Mouse (Mus musculus): ENCODE data around the gene Olfr1354. TPM values are rescaled to one million over a fixed set of nuclear protein-coding genes. Genes with fewer than 3 reads are reported as not detected.
"Not testable (repeated sequence)": the region's sequence is repeated elsewhere in the genome, so short reads cannot be mapped to it uniquely, and the experiment has no call there.

The Olfr1354 gene
- not detected for total RNA-seq (2021)
- long read RNA-seq, experiment 1: 0 reads
- long read RNA-seq, experiment 2: 0 reads

GRCm38 (mm10) chr10:78912871-78913270 is at the start of gene Olfr1354:
Olfr1354 (plus strand) TSS chr10:78913171.
- DNase-seq: not testable (repeated sequence)

GRCm38 (mm10) chr10:78875240-78875639 is 37.7 kb upstream of the Olfr1354 start, which contains the start of gene Olfr1355:
Olfr1355 (plus strand) TSS chr10:78875540.
- no peak for DNase-seq

GRCm38 (mm10) chr10:78950336-78950735 is 37.4 kb downstream of the Olfr1354 start, which contains the start of gene Olfr8:
Olfr8 (plus strand) TSS chr10:78950636.
- not testable (repeated sequence) for DNase-seq

GRCm38 (mm10) chr10:78963009-78963408 is 50.0 kb downstream of the Olfr1354 start, which contains the start of gene Olfr1353:
Olfr1353 (plus strand) TSS chr10:78963309.
- DNase-seq: not testable (repeated sequence)

Other genes with a start within 250 kb of the Olfr1354 start
- not detected for gene Casp14, start 194.9 kb upstream of the Olfr1354 start, total RNA-seq (2021)
- gene Ccdc105, start 160.1 kb upstream of the Olfr1354 start, total RNA-seq (2021): not detected
- gene Slc1a6, start 132.7 kb upstream of the Olfr1354 start, total RNA-seq (2021): under 1 TPM in 1 of 2 experiments, not detected in 1; 0.14 TPM
- gene Olfr1356, start 61.0 kb upstream of the Olfr1354 start, total RNA-seq (2021): not detected
- not detected for gene Olfr1355, start 37.6 kb upstream of the Olfr1354 start, total RNA-seq (2021)
- gene Olfr8, start 37.5 kb downstream of the Olfr1354 start, total RNA-seq (2021): not detected
- gene Olfr1353, start 50.1 kb downstream of the Olfr1354 start, total RNA-seq (2021): not detected
- not detected for gene Olfr1352, start 67.9 kb downstream of the Olfr1354 start, total RNA-seq (2021)
- gene Olfr1351, start 99.3 kb downstream of the Olfr1354 start, total RNA-seq (2021): not detected
- not detected for gene Olfr57, start 115.6 kb downstream of the Olfr1354 start, total RNA-seq (2021)
- gene 2610008E11Rik, start 184.4 kb downstream of the Olfr1354 start, total RNA-seq (2021): 10 to 100 TPM; 11.6 to 16.0 TPM
- gene Vmn2r80, start 235.6 kb downstream of the Olfr1354 start, total RNA-seq (2021): not detected

Data from gastrocnemius, postnatal 10 days (tissue).